Mouse (Mus musculus) C2C12 (cell line): ENCODE data around the gene Wfs1.

Source experiments
- CTCF ChIP-seq: IDR thresholded peaks from one replicate; pipeline ENCODE4 v1.5.1; 2011; ENCODE audit not compliant: control insufficient read depth, insufficient read depth, insufficient read length
- MAX ChIP-seq: IDR thresholded peaks from one replicate; pipeline ENCODE4 v1.6.1; 2011; ENCODE audit warnings: mild to moderate bottlenecking, control low read depth

- TF ChIP-seq CTCF (no peak), MAX (no peak)
Observed at GRCm38 (mm10) chr5:36977809-36978208, 11.2 kb downstream of the Wfs1 start.
